Mouse (Mus musculus) heart, embryonic 13.5 days (tissue): Measurements from ENCODE around the gene Ube2n. TPM values are rescaled to one million over a fixed set of nuclear protein-coding genes. Genes with fewer than 3 reads are reported as not detected.

ENCODE experiments used
- ATAC-seq: fragments of 200-750 bp; cut with Nextera tagmentation; 2 replicates; pipeline ENCODE4 v1.8.0; 2017; ENCODE audit warnings: moderate TSS enrichment; ENCODE audit not compliant: insufficient number of reproducible peaks, low FRiP score, low TSS enrichment; ENCODE audit errors: extremely low read depth
- H3K27ac ChIP-seq: fragments of 300-500 bp; sonication (generic); replicated peaks from 2 replicates; pipeline ENCODE4 v1.5.1; 2015; ENCODE audit warnings: moderate library complexity, mild to moderate bottlenecking, inconsistent platforms
- H3K27me3 ChIP-seq: fragments of 300-500 bp; sonication (generic); replicated peaks from 2 replicates; pipeline ENCODE4 v1.6.1; 2015; ENCODE audit warnings: mild to moderate bottlenecking, inconsistent platforms
- H3K36me3 ChIP-seq: fragments of 300-500 bp; sonication (generic); 2 replicates; pipeline ENCODE4 v1.6.1; 2015; ENCODE audit warnings: mild to moderate bottlenecking, inconsistent platforms
- H3K4me1 ChIP-seq: fragments of 300-500 bp; sonication (generic); 2 replicates; pipeline ENCODE4 v1.6.1; 2015; ENCODE audit warnings: inconsistent platforms
- H3K4me2 ChIP-seq: fragments of 300-500 bp; sonication (generic); 2 replicates; pipeline ENCODE4 v1.6.1; 2015; ENCODE audit warnings: inconsistent platforms, mild to moderate bottlenecking, moderate library complexity
- H3K4me3 ChIP-seq: fragments of 300-500 bp; sonication (generic); 2 replicates; pipeline ENCODE4 v1.5.1; 2015; ENCODE audit warnings: moderate library complexity, mild to moderate bottlenecking, inconsistent platforms
- H3K9ac ChIP-seq: fragments of 300-500 bp; sonication (generic); 2 replicates; pipeline ENCODE4 v1.6.1; 2015; ENCODE audit warnings: inconsistent platforms, mild to moderate bottlenecking, moderate library complexity
- H3K9me3 ChIP-seq: fragments of 300-500 bp; sonication (generic); 2 replicates; pipeline ENCODE4 v1.6.1; 2016; ENCODE audit warnings: inconsistent platforms
- WGBS: fragments of 180-500 bp; shearing (Covaris S2); methylation state at CpG from one replicate; pipeline ENCODE4 v1.1.7; 2015; ENCODE audit warnings: mixed read lengths; 5-methylcytosine and 5-hydroxymethylcytosine counted together
- polyA plus RNA-seq: library from polyadenylated mRNA; unstranded; fragments of >200 nt; fragmentation: Nextera tagmentation; extraction: Ambion mirVana; gene quantifications from 2 replicates; pipeline ENCODE4 v1.2.1, GENCODE M21; 2015

The Ube2n gene
- polyA plus RNA-seq, 1 experiment from 2014 or later: 248 TPM

DNA sequence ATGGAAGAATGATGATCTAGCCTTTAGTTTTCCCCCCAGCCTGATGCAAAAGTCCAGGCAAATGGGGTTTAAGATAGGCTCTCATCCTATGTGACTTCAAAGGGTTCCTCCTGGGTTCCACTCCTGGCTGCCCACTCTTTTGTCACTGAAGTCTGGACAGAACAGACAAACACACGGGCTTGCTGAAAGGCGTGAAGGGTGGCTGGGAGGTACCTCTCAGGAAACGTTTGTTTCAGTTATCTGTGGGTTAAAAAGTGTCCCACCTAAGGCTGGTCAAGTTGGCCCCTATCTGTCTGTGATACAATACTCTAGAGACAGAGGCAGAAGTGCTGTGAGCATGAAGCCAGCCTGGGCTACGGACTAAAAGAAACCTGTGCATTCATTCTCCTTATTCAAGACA lies 60.0 kb downstream of the Ube2n start:
- no peaks in the 10 kb centered on the region for H3K27me3 ChIP-seq
- peaks cover 10% of the 10 kb centered on the region; the same call in 1 of the 2 replicates for H3K4me1 ChIP-seq
- no peak overlapping the region for H3K9ac ChIP-seq
- no peak for ATAC-seq
- H3K9me3 ChIP-seq: no peaks in the 10 kb centered on the region
- no peak overlapping the region for H3K4me2 ChIP-seq
- no peak overlapping the region for H3K4me3 ChIP-seq
- 40% methylated on average over 4 of the region's 4 CpGs for WGBS
- no peaks in the 10 kb centered on the region for H3K36me3 ChIP-seq
- no peak overlapping the region for H3K27ac ChIP-seq

GRCm38 (mm10) chr10:95575839-95576380 lies 61.0 kb downstream of the Ube2n start:
- 79% methylated on average over 10 of the region's 10 CpGs for WGBS
- no peak for ATAC-seq
- Histone ChIP-seq H3K27me3 (no peaks in the 10 kb centered on the region), H3K4me2 (no peak overlapping the region), H3K4me3 (no peak overlapping the region), H3K9ac (no peak overlapping the region), H3K9me3 (no peaks in the 10 kb centered on the region), H3K36me3 (no peaks in the 10 kb centered on the region), H3K4me1 (peaks cover 10% of the 10 kb centered on the region; the same call in 1 of the 2 replicates), H3K27ac (no peak overlapping the region)

- no peaks in the 10 kb centered on the region for H3K36me3 ChIP-seq
- WGBS: 63% methylated on average over 14 of the region's 14 CpGs
- H3K4me1 ChIP-seq: peaks cover 10% of the 10 kb centered on the region; the same call in 1 of the 2 replicates
- H3K4me2 ChIP-seq: 0 out of 2 replicates have a peak overlapping the region, but pooled peaks have one; percentile 6
- no peak overlapping the region for H3K4me3 ChIP-seq
- no peaks in the 10 kb centered on the region for H3K9me3 ChIP-seq
- no peak overlapping the region for H3K27ac ChIP-seq
- no peak overlapping the region for H3K9ac ChIP-seq
- no peak for ATAC-seq
- H3K27me3 ChIP-seq: no peaks in the 10 kb centered on the region
Observed at GRCm38 (mm10) chr10:95576876-95577566, 62.1 kb downstream of the Ube2n start.

GRCm38 (mm10) chr10:95577567-95577950 lies 62.6 kb downstream of the Ube2n start:
- H3K27me3 ChIP-seq: no peaks in the 10 kb centered on the region
- H3K4me3 ChIP-seq: no peak overlapping the region
- H3K4me2 ChIP-seq: no peak overlapping the region
- no peaks in the 10 kb centered on the region for H3K9me3 ChIP-seq
- no peaks in the 10 kb centered on the region for H3K36me3 ChIP-seq
- no peak overlapping the region for H3K9ac ChIP-seq
- peaks cover 10% of the 10 kb centered on the region; the same call in 1 of the 2 replicates for H3K4me1 ChIP-seq
- no peak for ATAC-seq
- WGBS: 41% methylated on average over 4 of the region's 4 CpGs
- H3K27ac ChIP-seq: no peak overlapping the region

DNA sequence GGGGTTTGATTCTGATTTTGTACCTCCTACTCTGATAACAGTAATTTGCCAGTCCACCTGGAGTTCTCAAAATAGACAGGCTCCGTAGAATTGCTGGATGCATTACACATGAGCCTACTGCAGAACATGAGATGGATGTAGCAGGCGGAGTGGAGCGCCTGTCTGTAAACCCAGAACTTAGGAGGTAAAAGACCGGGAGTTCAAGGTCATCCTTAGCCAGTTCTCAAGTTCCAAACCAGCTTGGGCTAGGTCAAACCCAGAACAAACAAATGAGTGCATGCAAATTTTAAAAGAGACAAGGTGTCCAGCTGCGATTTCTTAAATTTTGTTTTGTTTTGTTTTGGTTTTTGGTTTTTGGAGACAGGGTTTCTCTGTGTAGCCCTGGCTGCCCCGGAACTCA lies 70.6 kb downstream of the Ube2n start:
- Histone ChIP-seq H3K4me1 (peaks cover 8% of the 10 kb centered on the region; the same call in 1 of the 2 replicates), H3K9me3 (peaks cover 7% of the 10 kb centered on the region; the same call in 1 of the 2 replicates), H3K27ac (no peak overlapping the region), H3K27me3 (no peaks in the 10 kb centered on the region), H3K4me3 (no peak overlapping the region), H3K9ac (no peak overlapping the region), H3K4me2 (no peak overlapping the region), H3K36me3 (no peaks in the 10 kb centered on the region)
- 73% methylated on average over 6 of the region's 6 CpGs for WGBS
- ATAC-seq: no peak

- H3K9ac ChIP-seq: no peak overlapping the region
- 82% methylated on average over 8 of the region's 8 CpGs for WGBS
Observed at GRCm38 (mm10) chr10:95587509-95588220, 72.7 kb downstream of the Ube2n start.

GRCm38 (mm10) chr10:95589196-95589595 lies 74.3 kb downstream of the Ube2n start:
- H3K4me1 ChIP-seq: peaks cover 8% of the 10 kb centered on the region; the same call in 1 of the 2 replicates
- WGBS: 85% methylated on average over 4 of the region's 4 CpGs
- no peak overlapping the region for H3K27ac ChIP-seq
- no peak for ATAC-seq
- no peaks in the 10 kb centered on the region for H3K36me3 ChIP-seq
- peaks cover 7% of the 10 kb centered on the region; the same call in 1 of the 2 replicates for H3K9me3 ChIP-seq
- no peak overlapping the region for H3K9ac ChIP-seq
- no peak overlapping the region for H3K4me3 ChIP-seq
- H3K27me3 ChIP-seq: no peaks in the 10 kb centered on the region
- no peak overlapping the region for H3K4me2 ChIP-seq

More at GRCm38 (mm10) chr10:95587509-95588220, 72.7 kb downstream of the Ube2n start:
- Histone ChIP-seq H3K4me1 (peaks cover 8% of the 10 kb centered on the region; the same call in 1 of the 2 replicates), H3K36me3 (no peaks in the 10 kb centered on the region), H3K4me2 (no peak overlapping the region), H3K4me3 (no peak overlapping the region), H3K9me3 (peaks cover 7% of the 10 kb centered on the region; the same call in 1 of the 2 replicates), H3K27ac (no peak overlapping the region), H3K27me3 (no peaks in the 10 kb centered on the region)
- ATAC-seq: no peak

GRCm38 (mm10) chr10:95590196-95590595 lies 75.3 kb downstream of the Ube2n start:
- 86% methylated on average over 6 of the region's 6 CpGs for WGBS
- H3K4me3 ChIP-seq: no peak overlapping the region
- peaks cover 7% of the 10 kb centered on the region; the same call in 1 of the 2 replicates for H3K9me3 ChIP-seq
- no peaks in the 10 kb centered on the region for H3K36me3 ChIP-seq
- peaks cover 4% of the 10 kb centered on the region; the same call in 1 of the 2 replicates for H3K4me1 ChIP-seq
- ATAC-seq: no peak
- no peak overlapping the region for H3K27ac ChIP-seq
- H3K9ac ChIP-seq: no peak overlapping the region
- H3K4me2 ChIP-seq: no peak overlapping the region
- H3K27me3 ChIP-seq: no peaks in the 10 kb centered on the region

GRCm38 (mm10) chr10:95591257-95591656 lies 76.3 kb downstream of the Ube2n start:
- Histone ChIP-seq H3K9ac (no peak overlapping the region), H3K27ac (no peak overlapping the region), H3K4me1 (peaks cover 10% of the 10 kb centered on the region), H3K4me2 (no peak overlapping the region), H3K9me3 (peaks cover 7% of the 10 kb centered on the region; the same call in 1 of the 2 replicates), H3K4me3 (no peak overlapping the region), H3K27me3 (no peaks in the 10 kb centered on the region), H3K36me3 (no peaks in the 10 kb centered on the region)
- no peak for ATAC-seq
- WGBS: 74% methylated on average over 4 of the region's 4 CpGs

DNA sequence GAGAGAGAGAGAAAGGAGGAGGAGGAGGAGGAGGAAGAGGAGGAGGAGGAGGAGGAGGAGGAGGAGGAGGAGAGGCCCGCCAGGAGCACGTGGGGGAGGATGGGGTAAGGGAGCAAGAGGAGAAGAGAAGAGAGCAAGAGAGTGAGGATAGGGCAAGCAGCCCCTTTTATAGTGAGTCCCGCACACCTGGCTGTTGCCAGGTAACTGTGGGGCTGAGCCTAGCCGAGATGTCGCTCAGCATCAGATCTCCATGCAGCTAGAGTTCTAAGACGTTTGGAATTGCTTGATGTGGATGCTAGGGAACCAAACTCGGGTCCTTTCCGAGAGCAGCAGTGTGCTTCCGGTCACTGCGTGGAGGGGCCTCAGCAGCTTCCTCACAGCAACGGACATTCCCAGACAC lies 79.5 kb downstream of the Ube2n start:
- H3K27me3 ChIP-seq: no peaks in the 10 kb centered on the region
- H3K27ac ChIP-seq: no peak overlapping the region
- peaks cover 10% of the 10 kb centered on the region for H3K4me1 ChIP-seq
- no peak overlapping the region for H3K9ac ChIP-seq
- ATAC-seq: no peak
- H3K9me3 ChIP-seq: peaks cover 2% of the 10 kb centered on the region; the same call in 1 of the 2 replicates
- no peaks in the 10 kb centered on the region for H3K36me3 ChIP-seq
- no peak overlapping the region for H3K4me2 ChIP-seq
- whole genome bisulfite sequencing: 48% methylated on average over 10 of the region's 11 CpGs
- no peak overlapping the region for H3K4me3 ChIP-seq
